Mouse (Mus musculus) testis, postnatal 14 days (tissue): ENCODE measurements around the gene Oaz3.

Source experiments
- DNase-seq: peaks from one replicate; pipeline ENCODE4 v3.0.0; 2021; ENCODE audit warnings: low spot score

Oaz3 gene

GRCm38 (mm10) chr3:94456529-94457000 lies 12.8 kb upstream of the Oaz3 start:
- peak; percentile 59 for DNase-seq

- DNase-seq = no peak
Measured at GRCm38 (mm10) chr3:94449377-94449776, 5.7 kb upstream of the Oaz3 start.

GRCm38 (mm10) chr3:94442951-94443596 lies 641 bp downstream of the Oaz3 start, which contains the start of gene Mrpl9:
TSS of gene Mrpl9 (plus strand) at chr3:94443318.
- DNase-seq = peak; percentile 95

GRCm38 (mm10) chr3:94441182-94441581 lies 2.5 kb downstream of the Oaz3 start:
- no peak for DNase-seq

- no peak for DNase-seq
Measured at GRCm38 (mm10) chr3:94436420-94436819, 7.3 kb downstream of the Oaz3 start.

- DNase-seq = no peak
Measured at GRCm38 (mm10) chr3:94434305-94434704, 9.4 kb downstream of the Oaz3 start.

GRCm38 (mm10) chr3:94430980-94431379 lies 12.7 kb downstream of the Oaz3 start:
- no peak for DNase-seq

- peak; percentile 98 for DNase-seq
Measured at GRCm38 (mm10) chr3:94413031-94413679, 30.6 kb downstream of the Oaz3 start, which contains the start of gene Tdrkh. TSS of gene Tdrkh (plus strand) at chr3:94413273.

GRCm38 (mm10) chr3:94412530-94412929 lies 31.2 kb downstream of the Oaz3 start:
- DNase-seq = no peak

- no peak for DNase-seq
Measured at GRCm38 (mm10) chr3:94405561-94405960, 38.2 kb downstream of the Oaz3 start.

- DNase-seq = no peak
Measured at GRCm38 (mm10) chr3:94404366-94405054, 39.2 kb downstream of the Oaz3 start.

- no peak for DNase-seq
Measured at GRCm38 (mm10) chr3:94402451-94402850, 41.3 kb downstream of the Oaz3 start.

GRCm38 (mm10) chr3:94399663-94400310 lies 43.9 kb downstream of the Oaz3 start:
- no peak for DNase-seq

GRCm38 (mm10) chr3:94398943-94399481 lies 44.7 kb downstream of the Oaz3 start:
- no peak for DNase-seq

GRCm38 (mm10) chr3:94398217-94398616 lies 45.5 kb downstream of the Oaz3 start, which contains the start of gene Lingo4:
TSS of gene Lingo4 (plus strand) at chr3:94398517.
- DNase-seq = no peak

- no peak for DNase-seq
Measured at GRCm38 (mm10) chr3:94396851-94397250, 46.9 kb downstream of the Oaz3 start.

- peak; percentile 36 for DNase-seq
Measured at GRCm38 (mm10) chr3:94396336-94396735, 47.4 kb downstream of the Oaz3 start.

GRCm38 (mm10) chr3:94393049-94393448 lies 50.7 kb downstream of the Oaz3 start:
- no peak for DNase-seq

- no peak for DNase-seq
Measured at GRCm38 (mm10) chr3:94392128-94392527, 51.6 kb downstream of the Oaz3 start.

- DNase-seq = no peak
Measured at GRCm38 (mm10) chr3:94391001-94391400, 52.7 kb downstream of the Oaz3 start.

GRCm38 (mm10) chr3:94389420-94389819 lies 54.3 kb downstream of the Oaz3 start:
- no peak for DNase-seq

GRCm38 (mm10) chr3:94388047-94388446 lies 55.7 kb downstream of the Oaz3 start:
- DNase-seq = no peak
